Mouse (Mus musculus): ENCODE measurements around the gene Snx29. TPM values are rescaled to one million over a fixed set of nuclear protein-coding genes. Genes with fewer than 3 reads are reported as not detected.

Gene Snx29
- polyA plus RNA-seq, 1 experiment = 8.4 TPM

DNA sequence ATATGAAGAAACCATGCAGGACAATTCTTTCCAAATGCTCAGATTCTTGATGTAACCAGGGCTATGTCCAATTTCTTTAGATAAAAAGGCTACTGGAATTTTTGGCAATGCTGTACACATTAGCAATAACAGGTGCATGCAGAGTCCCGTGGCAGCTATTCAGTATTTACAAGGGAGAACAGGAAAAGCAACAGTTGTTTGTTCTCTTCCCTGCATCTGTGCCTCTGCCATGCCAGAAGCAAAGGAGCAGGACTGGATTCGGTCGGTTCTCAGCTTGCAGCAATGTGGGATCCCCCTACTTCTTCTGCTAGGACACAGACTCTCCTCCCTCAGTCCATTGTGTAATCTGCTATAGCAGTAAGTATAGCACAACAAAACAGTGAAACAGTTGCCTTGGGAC, 276.8 kb downstream of the Snx29 start:
- Histone ChIP-seq H3K27me3 (ENCODE audit: control insufficient read depth, insufficient read depth, low read length) (no peaks in the 10 kb centered on the region; the same call in 1 of the 2 replicates), H3K4me3 (replicated peaks; ENCODE audit: insufficient read depth, low read depth, low read length) (no peak overlapping the region), H3K4me1 (ENCODE audit: control insufficient read depth, insufficient read depth, low read length) (peaks cover 4% of the 10 kb centered on the region; the same call in 1 of the 2 replicates), H3K27ac (ENCODE audit: insufficient read depth, low read length) (no peak overlapping the region)
- peak in 1 of 2 experiments; percentile 28 for DNase-seq
- WGBS = 12% methylated on average over 3 of the region's 3 CpGs
- TF ChIP-seq POLR2A (IDR thresholded peaks at IDR 0.05; ENCODE audit: borderline replicate concordance, insufficient read depth, low read length) (no peak), CTCF (IDR thresholded peaks at IDR 0.05; ENCODE audit: borderline replicate concordance, insufficient read depth, low read depth, low read length) (no peak)

DNA sequence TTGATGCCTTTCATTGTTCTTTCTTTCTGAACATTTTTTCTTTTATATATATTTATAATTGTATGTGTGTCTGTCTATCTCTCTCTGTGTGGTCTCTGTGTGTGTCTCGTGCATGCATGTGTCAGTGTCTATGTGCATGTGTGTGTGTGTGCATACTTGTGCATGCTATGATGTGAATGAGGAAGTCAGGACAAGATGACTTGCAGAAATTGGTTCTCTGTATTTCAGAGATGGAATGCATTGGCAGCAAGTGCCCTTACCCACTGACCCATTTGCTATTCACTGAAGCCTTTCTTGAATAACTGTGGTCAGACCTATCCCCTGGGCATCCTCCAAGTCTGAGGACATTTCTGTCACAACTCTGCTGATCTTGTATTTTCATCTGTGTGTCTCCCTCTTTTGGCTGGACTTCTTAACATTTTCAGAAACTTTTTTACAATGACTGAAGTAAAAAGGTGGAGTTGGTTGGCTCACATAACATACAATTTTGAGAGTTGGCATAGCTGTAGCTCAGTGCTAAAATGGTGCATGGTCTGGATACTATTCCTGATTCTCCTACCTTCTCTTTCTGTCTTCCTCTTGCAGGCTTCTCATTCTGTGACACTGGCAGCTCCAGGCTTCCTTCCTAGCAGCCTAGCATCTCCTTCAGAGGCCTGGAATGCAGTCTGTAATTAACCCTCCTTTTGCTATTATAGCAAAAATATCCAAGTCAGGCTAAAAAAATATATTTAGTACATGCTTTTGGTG, 278.8 kb downstream of the Snx29 start:
- H3K27me3 ChIP-seq (ENCODE audit: control insufficient read depth, insufficient read depth, low read length) = no peaks in the 10 kb centered on the region; the same call in 1 of the 2 replicates
- 97% methylated on average over 1 of the region's 1 CpGs for WGBS
- H3K4me1 ChIP-seq (ENCODE audit: control insufficient read depth, insufficient read depth, low read length) = peaks cover 4% of the 10 kb centered on the region; the same call in 1 of the 2 replicates
- TF ChIP-seq POLR2A (IDR thresholded peaks at IDR 0.05; ENCODE audit: borderline replicate concordance, insufficient read depth, low read length) (no peak), CTCF (IDR thresholded peaks at IDR 0.05; ENCODE audit: borderline replicate concordance, insufficient read depth, low read depth, low read length) (no peak)
- H3K4me3 ChIP-seq (replicated peaks; ENCODE audit: insufficient read depth, low read depth, low read length) = no peak overlapping the region
- no peak for DNase-seq
- H3K27ac ChIP-seq (ENCODE audit: insufficient read depth, low read length) = no peak overlapping the region

DNA sequence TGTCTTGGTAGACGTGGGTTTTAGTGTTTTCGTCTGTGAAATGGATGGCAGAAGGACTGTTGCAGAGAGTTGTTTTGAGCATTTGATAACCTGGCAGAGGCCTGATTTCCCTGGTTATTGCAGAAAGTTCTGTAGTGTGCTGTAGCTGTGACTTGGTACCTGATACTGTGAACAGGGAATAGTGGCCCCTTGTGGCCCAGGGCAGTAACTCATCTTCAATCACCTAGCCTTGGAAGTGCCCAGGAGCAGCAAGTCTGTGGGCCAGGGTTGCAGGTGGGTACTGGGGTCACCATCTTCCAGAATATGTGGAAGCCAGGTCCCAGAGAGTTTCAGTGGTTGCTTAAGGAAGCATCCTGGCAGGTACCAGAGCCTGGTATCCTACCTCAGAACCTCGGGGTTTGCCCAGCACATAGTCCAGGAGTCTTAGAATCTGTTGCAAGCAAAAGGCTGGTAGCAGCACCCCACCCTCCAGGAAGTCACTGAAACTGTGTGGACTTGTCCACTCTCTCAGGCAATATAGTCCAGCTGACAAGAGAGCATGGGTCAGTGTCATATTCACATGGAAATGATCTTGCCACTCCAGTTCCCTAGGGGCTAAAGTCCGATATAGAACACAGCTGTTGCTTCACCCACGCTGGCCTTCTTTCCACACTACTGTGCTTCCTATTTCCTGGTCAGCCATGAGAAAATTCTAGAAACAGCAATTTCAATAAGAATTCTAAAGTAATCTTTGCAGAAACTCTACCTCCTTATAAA, 281.1 kb downstream of the Snx29 start:
- TF ChIP-seq CTCF (IDR thresholded peaks at IDR 0.05; ENCODE audit: borderline replicate concordance, insufficient read depth, low read depth, low read length) = peak; percentile 74
- no peak for TF ChIP-seq POLR2A (IDR thresholded peaks at IDR 0.05; ENCODE audit: borderline replicate concordance, insufficient read depth, low read length)
- H3K27me3 ChIP-seq (ENCODE audit: control insufficient read depth, insufficient read depth, low read length) = no peaks in the 10 kb centered on the region
- H3K4me3 ChIP-seq (replicated peaks; ENCODE audit: insufficient read depth, low read depth, low read length) = no peak overlapping the region
- peaks cover 4% of the 10 kb centered on the region; the same call in 1 of the 2 replicates for H3K4me1 ChIP-seq (ENCODE audit: control insufficient read depth, insufficient read depth, low read length)
- peak; percentile 29 to 43 for DNase-seq
- no peak overlapping the region for H3K27ac ChIP-seq (ENCODE audit: insufficient read depth, low read length)
- whole genome bisulfite sequencing = 73% methylated on average over 5 of the region's 5 CpGs

DNA sequence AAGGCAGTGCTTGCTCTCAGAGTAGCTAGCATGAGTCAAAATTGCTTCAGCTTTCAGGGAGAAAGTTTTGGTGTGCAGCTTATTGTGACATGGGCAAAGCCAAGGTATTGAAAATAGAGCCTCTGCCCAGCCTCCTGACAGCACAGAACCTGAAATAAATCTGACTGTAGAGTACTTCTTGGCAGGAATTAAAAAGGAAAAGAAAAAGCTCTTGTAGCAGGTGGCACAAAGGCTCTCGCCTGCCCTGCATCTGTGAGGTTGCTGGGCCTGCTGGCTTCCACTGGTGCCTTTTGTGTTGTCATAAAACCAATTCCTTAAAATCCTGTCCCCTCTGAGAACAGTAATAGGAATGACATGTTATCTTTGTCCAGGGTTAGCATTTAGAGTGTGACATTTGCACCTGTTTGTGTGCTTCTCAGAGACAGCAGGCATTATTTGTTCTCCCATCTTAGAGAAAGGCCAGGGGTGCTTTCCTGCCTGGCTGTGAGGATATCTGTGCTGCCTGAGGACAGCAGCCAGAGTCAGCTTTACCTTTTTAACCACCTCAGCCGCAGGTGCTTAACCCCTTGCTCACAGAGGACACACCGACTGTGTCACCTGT, 289.9 kb downstream of the Snx29 start:
- peaks cover 17% of the 10 kb centered on the region for H3K4me1 ChIP-seq (ENCODE audit: control insufficient read depth, insufficient read depth, low read length)
- DNase-seq = no peak
- no peak overlapping the region for H3K27ac ChIP-seq (ENCODE audit: insufficient read depth, low read length)
- H3K27me3 ChIP-seq (ENCODE audit: control insufficient read depth, insufficient read depth, low read length) = no peaks in the 10 kb centered on the region
- 80% methylated on average over 3 of the region's 3 CpGs for WGBS
- no peak overlapping the region for H3K4me3 ChIP-seq (replicated peaks; ENCODE audit: insufficient read depth, low read depth, low read length)
- TF ChIP-seq POLR2A (IDR thresholded peaks at IDR 0.05; ENCODE audit: borderline replicate concordance, insufficient read depth, low read length) (no peak), CTCF (IDR thresholded peaks at IDR 0.05; ENCODE audit: borderline replicate concordance, insufficient read depth, low read depth, low read length) (no peak)

GRCm38 (mm10) chr16:11614401-11615014, 291.8 kb downstream of the Snx29 start:
- H3K4me1 ChIP-seq (ENCODE audit: control insufficient read depth, insufficient read depth, low read length) = peaks cover 17% of the 10 kb centered on the region
- H3K4me3 ChIP-seq (replicated peaks; ENCODE audit: insufficient read depth, low read depth, low read length) = no peak overlapping the region
- WGBS = 94% methylated on average over 3 of the region's 3 CpGs
- no peak for DNase-seq
- no peak overlapping the region for H3K27ac ChIP-seq (ENCODE audit: insufficient read depth, low read length)
- no peaks in the 10 kb centered on the region for H3K27me3 ChIP-seq (ENCODE audit: control insufficient read depth, insufficient read depth, low read length)
- TF ChIP-seq CTCF (IDR thresholded peaks at IDR 0.05; ENCODE audit: borderline replicate concordance, insufficient read depth, low read depth, low read length) (no peak), POLR2A (IDR thresholded peaks at IDR 0.05; ENCODE audit: borderline replicate concordance, insufficient read depth, low read length) (no peak)

- Histone ChIP-seq H3K4me3 (replicated peaks; ENCODE audit: insufficient read depth, low read depth, low read length) (no peak overlapping the region), H3K4me1 (ENCODE audit: control insufficient read depth, insufficient read depth, low read length) (peaks cover 17% of the 10 kb centered on the region), H3K27ac (ENCODE audit: insufficient read depth, low read length) (no peak overlapping the region; the same call in 1 of the 2 replicates), H3K27me3 (ENCODE audit: control insufficient read depth, insufficient read depth, low read length) (no peaks in the 10 kb centered on the region)
- DNase-seq = peak; percentile 62 to 73
- WGBS = 9% methylated on average over 2 of the region's 2 CpGs
- TF ChIP-seq POLR2A (IDR thresholded peaks at IDR 0.05; ENCODE audit: borderline replicate concordance, insufficient read depth, low read length) = no peak
- no peak for TF ChIP-seq CTCF (IDR thresholded peaks at IDR 0.05; ENCODE audit: borderline replicate concordance, insufficient read depth, low read depth, low read length)
These were observed 292.9 kb downstream of the Snx29 start for GRCm38 (mm10) chr16:11615633-11616032.

DNA sequence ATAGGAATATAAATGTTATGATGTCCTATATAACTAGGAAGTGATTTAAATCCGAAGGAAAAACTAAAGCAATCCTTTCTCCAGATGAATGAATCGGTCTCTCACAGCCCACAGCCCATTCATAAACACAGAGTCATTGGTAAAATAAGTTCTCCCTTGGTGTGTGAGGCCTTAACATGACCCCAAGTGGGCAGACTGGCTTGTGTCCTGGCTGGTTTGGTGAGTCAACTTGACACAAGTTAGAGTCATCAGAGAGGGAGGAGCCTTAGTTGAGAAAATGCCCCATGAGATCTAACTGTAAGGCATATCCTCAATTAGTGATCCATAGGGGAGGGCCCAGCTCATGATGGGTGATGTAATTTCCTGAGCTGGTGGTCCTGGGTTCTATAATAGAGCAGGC, 297.2 kb downstream of the Snx29 start:
- no peak for DNase-seq
- H3K4me3 ChIP-seq (replicated peaks; ENCODE audit: insufficient read depth, low read depth, low read length) = no peak overlapping the region
- no peak for TF ChIP-seq POLR2A (IDR thresholded peaks at IDR 0.05; ENCODE audit: borderline replicate concordance, insufficient read depth, low read length)
- no peak for TF ChIP-seq CTCF (IDR thresholded peaks at IDR 0.05; ENCODE audit: borderline replicate concordance, insufficient read depth, low read depth, low read length)
- H3K27ac ChIP-seq (ENCODE audit: insufficient read depth, low read length) = no peak overlapping the region
- H3K27me3 ChIP-seq (ENCODE audit: control insufficient read depth, insufficient read depth, low read length) = no peaks in the 10 kb centered on the region
- 95% methylated on average over 2 of the region's 2 CpGs for WGBS
- H3K4me1 ChIP-seq (ENCODE audit: control insufficient read depth, insufficient read depth, low read length) = peaks cover 11% of the 10 kb centered on the region
